Mouse (Mus musculus): Measurements from ENCODE around the gene Map3k6.

Map3k6 gene

GRCm38 (mm10) chr4:133240490-133240921 lies at the start of gene Map3k6:
Map3k6 (plus strand) TSS chr4:133240818.
- peak; percentile 58 to 80 for DNase-seq (ENCODE audit: low spot score in 2 of 2)

GRCm38 (mm10) chr4:133194482-133194881 lies 46.1 kb upstream of the Map3k6 start:
- DNase-seq (ENCODE audit: low spot score in 2 of 2): no peak

- no peak for DNase-seq (ENCODE audit: low spot score in 2 of 2)
Measured at GRCm38 (mm10) chr4:133195014-133195413, 45.6 kb upstream of the Map3k6 start.

GRCm38 (mm10) chr4:133196136-133196535 lies 44.5 kb upstream of the Map3k6 start:
- no peak for DNase-seq (ENCODE audit: low spot score in 2 of 2)

GRCm38 (mm10) chr4:133196852-133197251 lies 43.8 kb upstream of the Map3k6 start:
- DNase-seq (ENCODE audit: low spot score in 2 of 2): peak in 1 of 2 experiments; percentile 50

- DNase-seq (ENCODE audit: low spot score in 2 of 2): no peak
Measured at GRCm38 (mm10) chr4:133197355-133197754, 43.3 kb upstream of the Map3k6 start.

- DNase-seq (ENCODE audit: low spot score in 2 of 2): no peak
Measured at GRCm38 (mm10) chr4:133197801-133198286, 42.8 kb upstream of the Map3k6 start.

- no peak for DNase-seq (ENCODE audit: low spot score in 2 of 2)
Measured at GRCm38 (mm10) chr4:133198337-133199180, 42.1 kb upstream of the Map3k6 start.

- no peak for DNase-seq (ENCODE audit: low spot score in 2 of 2)
Measured at GRCm38 (mm10) chr4:133199743-133200142, 40.9 kb upstream of the Map3k6 start.

- no peak for DNase-seq (ENCODE audit: low spot score in 2 of 2)
Measured at GRCm38 (mm10) chr4:133200343-133200742, 40.3 kb upstream of the Map3k6 start.

- DNase-seq (ENCODE audit: low spot score in 2 of 2): peak; percentile 68 to 82
Measured at GRCm38 (mm10) chr4:133201006-133201771, 39.4 kb upstream of the Map3k6 start.

- no peak for DNase-seq (ENCODE audit: low spot score in 2 of 2)
Measured at GRCm38 (mm10) chr4:133202254-133202653, 38.4 kb upstream of the Map3k6 start.

GRCm38 (mm10) chr4:133203591-133203990 lies 37.0 kb upstream of the Map3k6 start:
- no peak for DNase-seq (ENCODE audit: low spot score in 2 of 2)

GRCm38 (mm10) chr4:133204379-133204778 lies 36.2 kb upstream of the Map3k6 start:
- DNase-seq (ENCODE audit: low spot score in 2 of 2): no peak

GRCm38 (mm10) chr4:133209366-133209765 lies 31.3 kb upstream of the Map3k6 start:
- DNase-seq (ENCODE audit: low spot score in 2 of 2): no peak

GRCm38 (mm10) chr4:133210023-133210787 lies 30.4 kb upstream of the Map3k6 start:
- DNase-seq (ENCODE audit: low spot score in 2 of 2): no peak

- no peak for DNase-seq (ENCODE audit: low spot score in 2 of 2)
Measured at GRCm38 (mm10) chr4:133210788-133211390, 29.7 kb upstream of the Map3k6 start.

- no peak for DNase-seq (ENCODE audit: low spot score in 2 of 2)
Measured at GRCm38 (mm10) chr4:133211751-133212561, 28.7 kb upstream of the Map3k6 start, which contains the start of the genes Cd164l2 and Gpr3. Cd164l2 (plus strand) TSS chr4:133212131. Gpr3 (minus strand) TSS chr4:133212536.

GRCm38 (mm10) chr4:133212562-133213267 lies 27.9 kb upstream of the Map3k6 start:
- peak; percentile 73 to 87 for DNase-seq (ENCODE audit: low spot score in 2 of 2)

- DNase-seq (ENCODE audit: low spot score in 2 of 2): no peak
Measured at GRCm38 (mm10) chr4:133213268-133213590, 27.4 kb upstream of the Map3k6 start.

Data from spleen, postnatal 4 days (tissue).